Mouse (Mus musculus): ENCODE data around the gene Egf. TPM values are rescaled to one million over a fixed set of nuclear protein-coding genes. Genes with fewer than 3 reads are reported as not detected.

Gene Egf
- polyA plus RNA-seq, 1 experiment from 2014 or later, result 2.7 TPM

- Histone ChIP-seq H3K4me2 (ENCODE audit: low read depth, low read length) (no peak overlapping the region), H3K27me3 (ENCODE audit: control insufficient read depth, insufficient read depth, low read length) (no peaks in the 10 kb centered on the region), H3K9ac (ENCODE audit: low read length) (no peak overlapping the region), H3K27ac (ENCODE audit: low read length) (no peak overlapping the region), H3K36me3 (ENCODE audit: control insufficient read depth, insufficient read depth) (no peaks in the 10 kb centered on the region), H3K4me3 (ENCODE audit: low read length) (no peak overlapping the region), H3K4me1 (ENCODE audit: control insufficient read depth, insufficient read depth, low read length) (peaks cover 4% of the 10 kb centered on the region), H3K9me3 (replicated peaks; ENCODE audit: control insufficient read depth, low read length) (no peaks in the 10 kb centered on the region)
- WGBS, result 56% methylated on average over 6 of the region's 6 CpGs
- ATAC-seq (replicated peaks; ENCODE audit: extremely low read depth, insufficient read depth, low FRiP score), result no peak
These were observed 117.7 kb downstream of the Egf start for GRCm38 (mm10) chr3:129637446-129637845.

- no peak; the same call in 1 of the 2 replicates for ATAC-seq (replicated peaks; ENCODE audit: extremely low read depth, insufficient read depth, low FRiP score)
- Histone ChIP-seq H3K9ac (ENCODE audit: low read length) (no peak overlapping the region), H3K4me1 (ENCODE audit: control insufficient read depth, insufficient read depth, low read length) (peaks cover 4% of the 10 kb centered on the region), H3K4me3 (ENCODE audit: low read length) (no peak overlapping the region), H3K27me3 (ENCODE audit: control insufficient read depth, insufficient read depth, low read length) (no peaks in the 10 kb centered on the region), H3K9me3 (replicated peaks; ENCODE audit: control insufficient read depth, low read length) (no peaks in the 10 kb centered on the region), H3K27ac (ENCODE audit: low read length) (no peak overlapping the region), H3K4me2 (ENCODE audit: low read depth, low read length) (no peak overlapping the region), H3K36me3 (ENCODE audit: control insufficient read depth, insufficient read depth) (no peaks in the 10 kb centered on the region)
- 80% methylated on average over 11 of the region's 11 CpGs for WGBS
These were observed 120.7 kb downstream of the Egf start for GRCm38 (mm10) chr3:129634260-129634901.

GRCm38 (mm10) chr3:129633518-129633917 is 121.6 kb downstream of the Egf start:
- no peak overlapping the region for H3K27ac ChIP-seq (ENCODE audit: low read length)
- peaks cover 4% of the 10 kb centered on the region for H3K4me1 ChIP-seq (ENCODE audit: control insufficient read depth, insufficient read depth, low read length)
- no peaks in the 10 kb centered on the region for H3K9me3 ChIP-seq (replicated peaks; ENCODE audit: control insufficient read depth, low read length)
- H3K4me3 ChIP-seq (ENCODE audit: low read length), result no peak overlapping the region
- no peaks in the 10 kb centered on the region for H3K36me3 ChIP-seq (ENCODE audit: control insufficient read depth, insufficient read depth)
- no peak overlapping the region for H3K9ac ChIP-seq (ENCODE audit: low read length)
- ATAC-seq (replicated peaks; ENCODE audit: extremely low read depth, insufficient read depth, low FRiP score), result no peak
- H3K4me2 ChIP-seq (ENCODE audit: low read depth, low read length), result no peak overlapping the region
- 25% methylated on average over 8 of the region's 8 CpGs for WGBS
- H3K27me3 ChIP-seq (ENCODE audit: control insufficient read depth, insufficient read depth, low read length), result no peaks in the 10 kb centered on the region

GRCm38 (mm10) chr3:129631857-129632256 is 123.3 kb downstream of the Egf start:
- Histone ChIP-seq H3K9ac (ENCODE audit: low read length) (no peak overlapping the region), H3K4me2 (ENCODE audit: low read depth, low read length) (no peak overlapping the region), H3K4me3 (ENCODE audit: low read length) (no peak overlapping the region), H3K9me3 (replicated peaks; ENCODE audit: control insufficient read depth, low read length) (no peaks in the 10 kb centered on the region), H3K27ac (ENCODE audit: low read length) (no peak overlapping the region), H3K27me3 (ENCODE audit: control insufficient read depth, insufficient read depth, low read length) (no peaks in the 10 kb centered on the region; the same call in 1 of the 2 replicates), H3K36me3 (ENCODE audit: control insufficient read depth, insufficient read depth) (no peaks in the 10 kb centered on the region), H3K4me1 (ENCODE audit: control insufficient read depth, insufficient read depth, low read length) (peaks cover 4% of the 10 kb centered on the region)
- no peak for ATAC-seq (replicated peaks; ENCODE audit: extremely low read depth, insufficient read depth, low FRiP score)
- WGBS, result 72% methylated on average over 5 of the region's 5 CpGs

DNA sequence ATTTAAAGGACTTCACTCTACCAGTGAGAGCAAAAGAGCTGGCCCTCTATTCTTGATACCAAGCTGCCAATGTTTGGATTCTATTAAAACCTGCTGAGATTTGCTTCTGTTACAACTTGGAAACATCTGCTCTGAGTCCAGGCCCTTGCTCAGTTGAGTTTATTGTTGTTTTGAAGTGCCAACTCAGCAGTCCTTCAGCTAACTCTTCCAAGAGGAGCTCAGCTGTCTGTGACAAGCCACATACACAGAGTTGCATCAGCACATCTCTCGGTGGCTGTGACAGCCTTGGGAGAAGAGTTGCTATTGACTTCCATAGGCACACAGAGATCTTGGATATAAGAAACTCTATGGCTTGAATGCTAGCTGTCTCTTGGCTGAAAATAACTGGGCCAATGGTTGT is 124.1 kb downstream of the Egf start:
- Histone ChIP-seq H3K9ac (ENCODE audit: low read length) (no peak overlapping the region), H3K27me3 (ENCODE audit: control insufficient read depth, insufficient read depth, low read length) (no peaks in the 10 kb centered on the region; the same call in 1 of the 2 replicates), H3K36me3 (ENCODE audit: control insufficient read depth, insufficient read depth) (no peaks in the 10 kb centered on the region), H3K4me2 (ENCODE audit: low read depth, low read length) (no peak overlapping the region), H3K4me1 (ENCODE audit: control insufficient read depth, insufficient read depth, low read length) (peaks cover 4% of the 10 kb centered on the region; the same call in 1 of the 2 replicates), H3K9me3 (replicated peaks; ENCODE audit: control insufficient read depth, low read length) (no peaks in the 10 kb centered on the region), H3K4me3 (ENCODE audit: low read length) (no peak overlapping the region), H3K27ac (ENCODE audit: low read length) (no peak overlapping the region)
- WGBS, result 68% methylated on average over 1 of the region's 1 CpGs
- ATAC-seq (replicated peaks; ENCODE audit: extremely low read depth, insufficient read depth, low FRiP score), result no peak

Small RNA genes lying within 50 kb of the gene (microRNA-seq; reads per million reads assigned to microRNA genes)
- not detected for gene Gm24515

Other genes starting within 250 kb of the Egf start
- 8.2 and 10.2 TPM in 2 replicates for gene Elovl6, start 223.0 kb downstream of the Egf start, polyA plus RNA-seq (2015; fragmentation: Nextera tagmentation; extraction: Ambion mirVana)
- gene Lrit3, start 48.7 kb upstream of the Egf start, polyA plus RNA-seq (2015; fragmentation: Nextera tagmentation; extraction: Ambion mirVana), result not detected in 2 replicates
- gene Rrh, start 67.3 kb upstream of the Egf start, polyA plus RNA-seq (2015; fragmentation: Nextera tagmentation; extraction: Ambion mirVana), result 0.08 TPM in 1 of 2 replicates, not detected in the other
- 35.0 and 42.0 TPM in 2 replicates for gene Gar1, start 76.1 kb upstream of the Egf start, polyA plus RNA-seq (2015; fragmentation: Nextera tagmentation; extraction: Ambion mirVana)
- 2.3 and 2.5 TPM in 2 replicates for gene Cfi, start 80.6 kb upstream of the Egf start, polyA plus RNA-seq (2015; fragmentation: Nextera tagmentation; extraction: Ambion mirVana)
- gene Pla2g12a, start 123.3 kb upstream of the Egf start, polyA plus RNA-seq (2015; fragmentation: Nextera tagmentation; extraction: Ambion mirVana), result 65.8 and 76.6 TPM in 2 replicates
- gene Casp6, start 146.1 kb upstream of the Egf start, polyA plus RNA-seq (2015; fragmentation: Nextera tagmentation; extraction: Ambion mirVana), result 61.7 and 66.6 TPM in 2 replicates
- 7.4 and 12.4 TPM in 2 replicates for gene Mcub, start 214.9 kb upstream of the Egf start, polyA plus RNA-seq (2015; fragmentation: Nextera tagmentation; extraction: Ambion mirVana)